Comparison of ENCODE assay signal across 8 mouse cellular contexts in genomic region chr10:22402225-22402917, GRCm38 (mm10). TPM values are rescaled to one million over a fixed set of nuclear protein-coding genes. Genes with fewer than 3 reads are reported as not detected.
DNase-seq lines count a peak whose midpoint lies in the region; ATAC-seq and TF ChIP-seq lines count a peak whose summit lies in the region.
"Not testable (repeated sequence)": the region's sequence is repeated elsewhere in the genome, so short reads cannot be mapped to it uniquely, and the experiment has no call there.

No protein-coding gene starts in this region.

- H3K4me2 ChIP-seq in embryonic facial prominence, embryonic 12.5 days (replicated peaks); intestine, postnatal 0 days (replicated peaks; ENCODE audit: low read depth): not testable (repeated sequence)

- not testable (repeated sequence) for H3K4me1 ChIP-seq in embryonic facial prominence, embryonic 12.5 days; intestine, postnatal 0 days (replicated peaks; ENCODE audit: control insufficient read depth, insufficient read depth, low read length)

- not testable (repeated sequence) for H3K36me3 ChIP-seq in embryonic facial prominence, embryonic 12.5 days; intestine, postnatal 0 days (ENCODE audit: control insufficient read depth, insufficient read depth)

- H3K27me3 ChIP-seq in embryonic facial prominence, embryonic 12.5 days; intestine, postnatal 0 days (replicated peaks; ENCODE audit: control insufficient read depth, insufficient read depth, low read length): not testable (repeated sequence)

- ATAC-seq in embryonic facial prominence, embryonic 12.5 days (ENCODE audit: insufficient number of reproducible peaks, insufficient read depth, low FRiP score, low TSS enrichment) = peak; percentile 67; the same call in 1 of the 2 replicates
- ATAC-seq in intestine, postnatal 0 days = peak; percentile 66
- ATAC-seq in megakaryocyte, adult 5-6 weeks (ENCODE audit: poor library complexity, severe bottlenecking) = peak; percentile 89

- H3K27ac ChIP-seq in embryonic facial prominence, embryonic 12.5 days; intestine, postnatal 0 days (ENCODE audit: low read depth, low read length): not testable (repeated sequence)

- not testable (repeated sequence) for H3K4me3 ChIP-seq in embryonic facial prominence, embryonic 12.5 days; intestine, postnatal 0 days (ENCODE audit: low read depth, low read length)

- not testable (repeated sequence) for H3K9me3 ChIP-seq in embryonic facial prominence, embryonic 12.5 days; intestine, postnatal 0 days (ENCODE audit: control insufficient read depth)

- not testable (repeated sequence) for H3K9ac ChIP-seq in embryonic facial prominence, embryonic 12.5 days; intestine, postnatal 0 days (ENCODE audit: low read depth, low read length)

- intact Hi-C loops in left cerebral cortex, postnatal 36 days (cut with DNase I) = not testable (repeated sequence)

- peak; percentile 78 for TF ChIP-seq CTCF in intestine, postnatal 0 days (IDR thresholded peaks at IDR 0.05; ENCODE audit: low read depth)

- WGBS in embryonic facial prominence, embryonic 12.5 days = 3% methylated on average over 9 of the region's 11 CpGs
- 7% methylated on average over 9 of the region's 11 CpGs for WGBS in intestine, postnatal 0 days

- DNase-seq in T-cell, adult 2 months (ENCODE audit: low spot score) = peak; percentile 46
- peak; percentile 4 to 11 for DNase-seq in heart, adult 9 months (ENCODE audit: low spot score in 2 of 2)
- peak; percentile 7 to 8 for DNase-seq in left cerebral cortex, postnatal 36 days (ENCODE audit: low spot score in 2 of 2)
- peak; percentile 2 for DNase-seq in retina, postnatal 7 days (ENCODE audit: low read depth, low spot score)
- peak; percentile 12 to 17 for DNase-seq in thymus, postnatal 36 days

RNA-seq across cellular contexts. Expression of gene Raet1d, which starts 42.0 kb away (rescaled TPM):
- polyA plus RNA-seq in embryonic facial prominence, embryonic 12.5 days (2016; fragmentation: Nextera tagmentation; extraction: Ambion mirVana) = 20.1 and 24.8 TPM in 2 replicates
- 1.3 and 1.8 TPM in 2 replicates for polyA plus RNA-seq in intestine, postnatal 0 days (2015; fragmentation: Nextera tagmentation; extraction: Ambion mirVana)
- not detected for total RNA-seq in left cerebral cortex, postnatal 36 days (2021)
- total RNA-seq in megakaryocyte, adult 5-6 weeks (2015) = 0.62 TPM in 1 of 2 replicates, not detected in the other
- total RNA-seq in megakaryocyte, adult 5-6 weeks (2017) = 0.41 and 0.66 TPM in 2 replicates
